Mouse (Mus musculus) forebrain, embryonic 13.5 days (tissue): ENCODE data around the gene Fgf8. TPM values are rescaled to one million over a fixed set of nuclear protein-coding genes. Genes with fewer than 3 reads are reported as not detected.

Source experiments
- ATAC-seq: fragments of 200-750 bp; cut with Nextera tagmentation; 2 replicates; pipeline ENCODE4 v1.8.0; 2017
- H3K27ac ChIP-seq: fragments of 300-500 bp; sonication (generic); 2 replicates; pipeline ENCODE4 v1.5.1; 2015; ENCODE audit warnings: inconsistent platforms, mild to moderate bottlenecking, moderate library complexity
- H3K27me3 ChIP-seq: fragments of 300-500 bp; sonication (generic); 2 replicates; pipeline ENCODE4 v1.6.1; 2015; ENCODE audit warnings: mild to moderate bottlenecking, inconsistent platforms
- H3K36me3 ChIP-seq: fragments of 300-500 bp; sonication (generic); 2 replicates; pipeline ENCODE4 v1.6.1; 2015; ENCODE audit warnings: mild to moderate bottlenecking, inconsistent platforms; ENCODE audit not compliant: poor library complexity, severe bottlenecking
- H3K4me1 ChIP-seq: fragments of 300-500 bp; sonication (generic); 2 replicates; pipeline ENCODE4 v1.6.1; 2015; ENCODE audit warnings: inconsistent platforms
- H3K4me2 ChIP-seq: fragments of 300-500 bp; sonication (generic); 2 replicates; pipeline ENCODE4 v1.6.1; 2015; ENCODE audit warnings: inconsistent platforms, mild to moderate bottlenecking, moderate library complexity
- H3K4me3 ChIP-seq: fragments of 300-500 bp; sonication (generic); 2 replicates; pipeline ENCODE4 v1.5.1; 2015; ENCODE audit warnings: mild to moderate bottlenecking, inconsistent platforms
- H3K9ac ChIP-seq: fragments of 300-500 bp; sonication (generic); 2 replicates; pipeline ENCODE4 v1.6.1; 2015; ENCODE audit warnings: mild to moderate bottlenecking, inconsistent platforms
- H3K9me3 ChIP-seq: fragments of 300-500 bp; sonication (generic); replicated peaks from 2 replicates; pipeline ENCODE4 v1.6.1; 2016; ENCODE audit warnings: inconsistent platforms
- WGBS: fragments of 180-500 bp; shearing (Covaris S2); methylation state at CpG from one replicate; pipeline ENCODE4 v1.1.7; 2015; 5-methylcytosine and 5-hydroxymethylcytosine counted together
- polyA plus RNA-seq: library from polyadenylated mRNA; unstranded; fragments of >200 nt; fragmentation: Nextera tagmentation; extraction: Ambion mirVana; gene quantifications from 2 replicates; pipeline ENCODE4 v1.2.1, GENCODE M21; 2015

The Fgf8 gene
- polyA plus RNA-seq, 1 experiment from 2014 or later = 2.5 TPM

- Histone ChIP-seq H3K4me1 (peaks cover 39% of the 10 kb centered on the region), H3K4me2 (peak overlapping the region; percentile 73), H3K27ac (no peak overlapping the region), H3K9ac (no peak overlapping the region), H3K4me3 (peak overlapping the region; percentile 100), H3K27me3 (no peaks in the 10 kb centered on the region), H3K36me3 (peaks cover 50% of the 10 kb centered on the region), H3K9me3 (no peaks in the 10 kb centered on the region)
- no peak for ATAC-seq
- WGBS = 90% methylated on average over 13 of the region's 13 CpGs
These were observed 37.7 kb upstream of the Fgf8 start for GRCm38 (mm10) chr19:45780350-45780915.

- ATAC-seq = no peak
- Histone ChIP-seq H3K9me3 (no peaks in the 10 kb centered on the region), H3K4me1 (peaks cover 15% of the 10 kb centered on the region), H3K9ac (no peak overlapping the region), H3K27me3 (no peaks in the 10 kb centered on the region), H3K4me3 (no peak overlapping the region), H3K27ac (no peak overlapping the region), H3K36me3 (peaks cover 96% of the 10 kb centered on the region), H3K4me2 (no peak overlapping the region)
- WGBS = 73% methylated on average over 2 of the region's 2 CpGs
These were observed 32.8 kb upstream of the Fgf8 start for GRCm38 (mm10) chr19:45775486-45775885.

GRCm38 (mm10) chr19:45771501-45771900, 28.8 kb upstream of the Fgf8 start:
- Histone ChIP-seq H3K36me3 (peaks cover 96% of the 10 kb centered on the region), H3K9ac (no peak overlapping the region), H3K9me3 (no peaks in the 10 kb centered on the region), H3K4me2 (no peak overlapping the region), H3K4me1 (no peaks in the 10 kb centered on the region), H3K27ac (no peak overlapping the region), H3K27me3 (no peaks in the 10 kb centered on the region), H3K4me3 (no peak overlapping the region)
- 94% methylated on average over 5 of the region's 5 CpGs for WGBS
- no peak for ATAC-seq

GRCm38 (mm10) chr19:45760810-45761209, 18.1 kb upstream of the Fgf8 start:
- 91% methylated on average over 3 of the region's 3 CpGs for WGBS
- Histone ChIP-seq H3K9me3 (no peaks in the 10 kb centered on the region), H3K9ac (no peak overlapping the region), H3K36me3 (peaks cover 92% of the 10 kb centered on the region), H3K4me3 (no peak overlapping the region), H3K27ac (no peak overlapping the region), H3K27me3 (no peaks in the 10 kb centered on the region), H3K4me1 (no peaks in the 10 kb centered on the region), H3K4me2 (no peak overlapping the region)
- ATAC-seq = no peak

- ATAC-seq = no peak
- Histone ChIP-seq H3K27me3 (no peaks in the 10 kb centered on the region), H3K4me3 (no peak overlapping the region), H3K27ac (no peak overlapping the region), H3K4me2 (no peak overlapping the region), H3K9me3 (no peaks in the 10 kb centered on the region), H3K4me1 (no peaks in the 10 kb centered on the region), H3K36me3 (peaks cover 92% of the 10 kb centered on the region), H3K9ac (no peak overlapping the region)
- 94% methylated on average over 5 of the region's 5 CpGs for WGBS
These were observed 16.0 kb upstream of the Fgf8 start for GRCm38 (mm10) chr19:45758671-45759070.

- WGBS = 91% methylated on average over 3 of the region's 3 CpGs
- no peak overlapping the region for H3K27ac ChIP-seq
- H3K27me3 ChIP-seq = no peaks in the 10 kb centered on the region
- ATAC-seq = no peak
- H3K9ac ChIP-seq = no peak overlapping the region
- peaks cover 73% of the 10 kb centered on the region for H3K36me3 ChIP-seq
- H3K9me3 ChIP-seq = no peaks in the 10 kb centered on the region
- H3K4me2 ChIP-seq = no peak overlapping the region
- peaks cover 8% of the 10 kb centered on the region for H3K4me1 ChIP-seq
- no peak overlapping the region for H3K4me3 ChIP-seq
These were observed 10.8 kb upstream of the Fgf8 start for GRCm38 (mm10) chr19:45753551-45753950.

GRCm38 (mm10) chr19:45751881-45752280, 9.2 kb upstream of the Fgf8 start:
- no peak overlapping the region for H3K4me3 ChIP-seq
- H3K4me1 ChIP-seq = peaks cover 15% of the 10 kb centered on the region
- H3K4me2 ChIP-seq = no peak overlapping the region
- no peak overlapping the region for H3K9ac ChIP-seq
- no peak overlapping the region for H3K27ac ChIP-seq
- no peak for ATAC-seq
- peaks cover 2% of the 10 kb centered on the region for H3K27me3 ChIP-seq
- H3K9me3 ChIP-seq = no peaks in the 10 kb centered on the region
- peaks cover 56% of the 10 kb centered on the region for H3K36me3 ChIP-seq
- 94% methylated on average over 7 of the region's 7 CpGs for WGBS

- peak; percentile 76 for ATAC-seq
- Histone ChIP-seq H3K9me3 (no peaks in the 10 kb centered on the region), H3K4me3 (peak within 1 kb of the TSS; percentile 90), H3K4me1 (peaks cover 29% of the 10 kb centered on the region), H3K36me3 (peaks cover 33% of the 10 kb centered on the region), H3K27me3 (peaks cover 27% of the 10 kb centered on the region), H3K9ac (peak within 1 kb of the TSS; percentile 89), H3K4me2 (peak within 1 kb of the TSS; percentile 97), H3K27ac (no peak within 1 kb of the TSS)
- under 1% methylated on average over 57 of the region's 60 CpGs for WGBS
These were observed 6.7 kb upstream of the Fgf8 start, which contains the start of gene Npm3 for GRCm38 (mm10) chr19:45749243-45750043. Gene Npm3 (minus strand): TSS chr19:45749591.

GRCm38 (mm10) chr19:45748691-45749242, 6.1 kb upstream of the Fgf8 start:
- peak overlapping the region; percentile 97 for H3K4me2 ChIP-seq
- 2% methylated on average over 33 of the region's 33 CpGs for WGBS
- ATAC-seq = no peak; the same call in 1 of the 2 replicates

GRCm38 (mm10) chr19:45748206-45748605, 5.5 kb upstream of the Fgf8 start:
- peaks cover 39% of the 10 kb centered on the region for H3K27me3 ChIP-seq
- ATAC-seq = no peak
- peak overlapping the region; percentile 97 for H3K4me2 ChIP-seq
- no peak overlapping the region for H3K27ac ChIP-seq
- peak overlapping the region; percentile 89; the same call in 1 of the 2 replicates for H3K9ac ChIP-seq
- H3K4me1 ChIP-seq = peaks cover 31% of the 10 kb centered on the region
- no peaks in the 10 kb centered on the region for H3K9me3 ChIP-seq
- 54% methylated on average over 9 of the region's 9 CpGs for WGBS
- H3K36me3 ChIP-seq = peaks cover 21% of the 10 kb centered on the region
- peak overlapping the region; percentile 90 for H3K4me3 ChIP-seq

More at GRCm38 (mm10) chr19:45748691-45749242, 6.1 kb upstream of the Fgf8 start:
- H3K36me3 ChIP-seq = peaks cover 26% of the 10 kb centered on the region
- no peaks in the 10 kb centered on the region for H3K9me3 ChIP-seq
- peaks cover 29% of the 10 kb centered on the region for H3K4me1 ChIP-seq
- H3K9ac ChIP-seq = peak overlapping the region; percentile 89
- H3K27ac ChIP-seq = no peak overlapping the region
- peaks cover 34% of the 10 kb centered on the region for H3K27me3 ChIP-seq
- H3K4me3 ChIP-seq = peak overlapping the region; percentile 90

- peaks cover 12% of the 10 kb centered on the region for H3K36me3 ChIP-seq
- H3K4me2 ChIP-seq = no peak overlapping the region
- H3K9me3 ChIP-seq = no peaks in the 10 kb centered on the region
- ATAC-seq = no peak
- WGBS = 38% methylated on average over 11 of the region's 11 CpGs
- H3K27ac ChIP-seq = no peak overlapping the region
- H3K4me1 ChIP-seq = peaks cover 39% of the 10 kb centered on the region
- H3K9ac ChIP-seq = no peak overlapping the region
- peaks cover 49% of the 10 kb centered on the region for H3K27me3 ChIP-seq
- H3K4me3 ChIP-seq = no peak overlapping the region
These were observed 4.5 kb upstream of the Fgf8 start for GRCm38 (mm10) chr19:45747028-45747867.
